Mouse (Mus musculus) gastrocnemius, postnatal 36 days (tissue): Measurements from ENCODE around the gene Fn1. TPM values are rescaled to one million over a fixed set of nuclear protein-coding genes. Genes with fewer than 3 reads are reported as not detected.

Source experiments
- DNase-seq, 2 experiments: peaks; one replicate each; pipeline ENCODE4 v3.0.0; 2022
- intact Hi-C: fragments of 180-260 bp; cut with DNase I; formaldehyde crosslinking; loops from one replicate; pipeline ENCODE4 v1.15.1; 2025
- total RNA-seq, 2 experiments: library from RNA; stranded (reverse); gene quantifications; 2 replicates each; pipeline ENCODE4 v1.2.3; 2021

Gene Fn1
- total RNA-seq, 2 experiments from 2014 or later = 64.9 to 68.6 TPM

DNA sequence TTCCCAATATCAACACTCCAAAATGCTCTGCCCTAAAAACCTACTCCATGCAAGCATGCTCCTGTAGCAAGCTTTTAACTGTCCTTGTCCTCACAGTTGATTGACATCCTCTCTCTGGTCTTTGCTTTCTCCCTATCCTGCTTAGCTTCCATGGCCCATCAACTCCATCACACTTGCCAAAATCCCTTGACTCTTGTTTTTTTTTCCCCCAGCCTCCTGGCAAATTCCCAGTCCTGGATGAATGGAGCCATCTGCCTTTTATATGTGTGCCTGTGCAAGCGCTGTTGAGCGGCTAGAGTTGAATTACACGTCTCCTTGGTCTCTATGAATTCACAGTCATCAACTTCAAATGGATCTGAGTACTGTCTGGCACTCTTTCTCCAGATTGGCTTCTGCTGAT is 112.6 kb downstream of the Fn1 start:
- intact Hi-C loops = no loop called here
- DNase-seq = peak; percentile 7 to 20

DNA sequence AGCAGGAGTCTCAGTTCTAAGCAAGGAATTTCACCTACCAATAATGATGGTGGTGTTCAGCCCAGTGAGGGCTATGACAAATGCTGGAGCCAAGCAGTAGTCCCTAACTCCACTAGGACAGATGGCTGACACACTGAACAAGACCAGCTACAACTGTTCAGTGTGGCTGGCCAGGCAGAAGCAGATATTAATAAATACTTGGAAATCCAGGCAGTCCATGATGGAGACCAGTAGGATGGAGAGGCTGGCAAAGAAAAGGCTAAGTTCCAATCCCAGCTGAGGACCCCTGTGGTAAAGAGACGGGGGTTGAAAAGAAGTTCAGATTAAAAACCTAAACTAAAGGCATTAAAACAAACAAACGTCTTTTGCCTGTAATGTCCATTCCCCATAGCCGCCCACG is 113.4 kb downstream of the Fn1 start:
- intact Hi-C loops = no loop called here
- DNase-seq = no peak

Other genes starting within 250 kb of the Fn1 start
- gene Abca12, start 238.3 kb downstream of the Fn1 start, total RNA-seq = not detected
- gene Atic, start 96.0 kb downstream of the Fn1 start, total RNA-seq = 10 to 100 TPM; 19.4 to 24.1 TPM